Mouse (Mus musculus) forebrain, embryonic 11.5 days (tissue): ENCODE results near the gene Cinp. TPM values are rescaled to one million over a fixed set of nuclear protein-coding genes. Genes with fewer than 3 reads are reported as not detected.

Experiments
- ATAC-seq: fragments of 200-750 bp; cut with Nextera tagmentation; replicated peaks from 2 replicates; pipeline ENCODE4 v1.8.0; 2017; ENCODE audit warnings: moderate TSS enrichment; ENCODE audit not compliant: low FRiP score
- DNase-seq: peaks from one replicate; pipeline ENCODE4 v3.0.0-alpha.2; 2017; ENCODE audit warnings: low spot score
- H3K27ac ChIP-seq: fragments of 300-500 bp; sonication (generic); 2 replicates; pipeline ENCODE4 v1.5.1; 2014; ENCODE audit warnings: low read depth, low read length
- H3K27me3 ChIP-seq: fragments of 300-500 bp; sonication (generic); 2 replicates; pipeline ENCODE4 v1.6.1; 2014; ENCODE audit warnings: mild to moderate bottlenecking, low read length, mixed read lengths; ENCODE audit not compliant: control insufficient read depth, insufficient read depth
- H3K36me3 ChIP-seq: fragments of 300-500 bp; sonication (generic); 2 replicates; pipeline ENCODE4 v1.6.1; 2014; ENCODE audit warnings: mild to moderate bottlenecking, low read length, moderate library complexity, mixed read lengths; ENCODE audit not compliant: control insufficient read depth, insufficient read depth
- H3K4me1 ChIP-seq: fragments of 300-500 bp; sonication (generic); replicated peaks from 2 replicates; pipeline ENCODE4 v1.6.1; 2014; ENCODE audit warnings: low read length, mixed read lengths; ENCODE audit not compliant: control insufficient read depth, insufficient read depth
- H3K4me2 ChIP-seq: fragments of 300-500 bp; sonication (generic); 2 replicates; pipeline ENCODE4 v1.6.1; 2014; ENCODE audit warnings: low read depth, mild to moderate bottlenecking, low read length, moderate library complexity, mixed read lengths; ENCODE audit not compliant: severe bottlenecking
- H3K4me3 ChIP-seq: fragments of 300-500 bp; sonication (generic); 2 replicates; pipeline ENCODE4 v1.5.1; 2014; ENCODE audit warnings: low read depth, low read length
- H3K9ac ChIP-seq: fragments of 300-500 bp; sonication (generic); 2 replicates; pipeline ENCODE4 v1.6.1; 2014; ENCODE audit warnings: low read length
- H3K9me3 ChIP-seq: fragments of 300-500 bp; sonication (generic); 2 replicates; pipeline ENCODE4 v1.6.1; 2016; ENCODE audit warnings: low read length, mixed read lengths; ENCODE audit not compliant: control insufficient read depth
- WGBS: fragments of 180-500 bp; shearing (Covaris S2); extraction: QIAGEN DNeasy Blood & Tissue Kit; methylation state at CpG from one replicate; pipeline ENCODE4 v1.1.7; 2014; 5-methylcytosine and 5-hydroxymethylcytosine counted together
- polyA plus RNA-seq: library from polyadenylated mRNA; unstranded; fragments of >200 nt; fragmentation: Nextera tagmentation; extraction: Ambion mirVana; gene quantifications from 2 replicates; pipeline ENCODE4 v1.2.1, GENCODE M21; 2014

Cinp gene
- polyA plus RNA-seq, 1 experiment from 2014 or later: 92.7 TPM

- no peaks in the 10 kb centered on the region for H3K9me3 ChIP-seq
- H3K4me3 ChIP-seq: no peak overlapping the region
- peaks cover 6% of the 10 kb centered on the region for H3K4me1 ChIP-seq
- no peak overlapping the region for H3K4me2 ChIP-seq
- no peaks in the 10 kb centered on the region for H3K27me3 ChIP-seq
- no peak overlapping the region for H3K27ac ChIP-seq
- H3K9ac ChIP-seq: no peak overlapping the region
- ATAC-seq (no peak), DNase-seq (no peak)
- H3K36me3 ChIP-seq: no peaks in the 10 kb centered on the region
- WGBS: 95% methylated on average over 3 of the region's 3 CpGs
Measured at GRCm38 (mm10) chr12:110835182-110835581, 53.8 kb downstream of the Cinp start.

GRCm38 (mm10) chr12:110830293-110831024, 58.5 kb downstream of the Cinp start:
- Histone ChIP-seq H3K9me3 (no peaks in the 10 kb centered on the region), H3K36me3 (no peaks in the 10 kb centered on the region), H3K27me3 (no peaks in the 10 kb centered on the region), H3K9ac (no peak overlapping the region), H3K4me3 (no peak overlapping the region), H3K4me1 (no peaks in the 10 kb centered on the region), H3K27ac (no peak overlapping the region), H3K4me2 (no peak overlapping the region)
- ATAC-seq (no peak), DNase-seq (no peak)
- 87% methylated on average over 9 of the region's 11 CpGs for WGBS

- DNase-seq (no peak), ATAC-seq (no peak)
- 98% methylated on average over 4 of the region's 4 CpGs for WGBS
- no peak overlapping the region for H3K4me3 ChIP-seq
- H3K4me2 ChIP-seq: no peak overlapping the region
- H3K9ac ChIP-seq: no peak overlapping the region
- no peaks in the 10 kb centered on the region for H3K36me3 ChIP-seq
- H3K4me1 ChIP-seq: no peaks in the 10 kb centered on the region
- H3K27ac ChIP-seq: no peak overlapping the region
- no peaks in the 10 kb centered on the region for H3K27me3 ChIP-seq
- H3K9me3 ChIP-seq: no peaks in the 10 kb centered on the region
Measured at GRCm38 (mm10) chr12:110828908-110829307, 60.0 kb downstream of the Cinp start.

Other genes with a start within 250 kb of the Cinp start
- 0.27 TPM in 1 of 2 replicates, not detected in the other for gene 1700001K19Rik, start 206.5 kb downstream of the Cinp start, polyA plus RNA-seq
- 1,424 and 1,481 TPM in 2 replicates for gene Hsp90aa1, start 186.4 kb downstream of the Cinp start, polyA plus RNA-seq
- gene Wdr20, start 151.2 kb downstream of the Cinp start, polyA plus RNA-seq: 25.2 and 30.4 TPM in 2 replicates
- 12.5 and 14.1 TPM in 2 replicates for gene Mok, start 48.2 kb downstream of the Cinp start, polyA plus RNA-seq
- gene Zfp839, start 38.9 kb downstream of the Cinp start, polyA plus RNA-seq: 3.4 and 4.6 TPM in 2 replicates
- gene Tecpr2, start 119 bp upstream of the Cinp start, polyA plus RNA-seq: 6.0 and 6.6 TPM in 2 replicates
- 16.9 and 18.9 TPM in 2 replicates for gene Ankrd9, start 89.9 kb upstream of the Cinp start, polyA plus RNA-seq
- gene Rcor1, start 150.2 kb upstream of the Cinp start, polyA plus RNA-seq: 14.2 and 16.0 TPM in 2 replicates